8 mouse cellular contexts compared by ENCODE assay signal in the genomic region with DNA sequence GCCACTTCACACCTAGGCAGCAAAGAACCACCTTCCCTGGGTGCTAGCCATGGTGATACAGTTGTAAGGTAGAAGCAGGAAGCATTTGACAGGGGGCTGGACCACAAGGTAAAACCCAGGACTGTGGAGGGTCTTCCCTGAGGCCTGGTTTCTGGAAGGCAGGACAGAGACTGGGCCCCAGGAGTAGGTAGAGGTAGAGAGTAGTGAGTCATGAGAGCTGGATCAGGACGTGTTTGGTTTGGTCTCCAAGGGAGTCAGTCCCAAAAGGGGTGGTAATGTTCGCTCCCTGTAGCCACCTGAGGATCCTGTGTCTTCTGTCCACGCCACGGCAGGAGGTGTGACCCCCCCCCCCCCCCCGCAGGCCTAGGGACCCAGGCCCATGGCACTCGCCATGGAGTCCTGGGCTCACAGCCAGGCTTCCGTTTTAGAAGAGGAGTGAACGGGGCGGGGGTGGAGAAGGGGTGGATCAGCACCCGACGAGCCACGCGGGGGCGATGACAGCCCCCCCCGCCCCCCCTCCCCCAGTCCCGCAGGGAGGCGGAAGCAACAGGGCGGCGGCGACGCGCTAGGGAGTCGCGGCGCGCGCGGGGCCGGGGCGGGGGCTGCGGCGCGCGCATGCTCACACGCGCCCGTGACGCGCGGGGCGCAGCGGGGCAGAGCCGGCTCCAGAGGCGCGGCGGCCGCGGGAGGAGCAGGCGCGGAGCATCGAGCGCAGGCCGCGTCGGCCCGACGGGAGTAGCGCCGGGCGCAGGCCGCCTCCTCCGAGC. TPM values are rescaled to one million over a fixed set of nuclear protein-coding genes. Genes with fewer than 3 reads are reported as not detected.
DNase-seq lines count a peak whose midpoint lies in the region; ATAC-seq and TF ChIP-seq lines count a peak whose summit lies in the region.

A gene (plus strand): TSS at position 624 of the 767 bp plus-strand sequence.

- peaks cover 25% of the 10 kb centered on the region for H3K27me3 ChIP-seq in limb, embryonic 10.5 days (ENCODE audit: low read depth, poor library complexity, severe bottlenecking)
- no peaks in the 10 kb centered on the region; the same call in 1 of the 2 replicates for H3K27me3 ChIP-seq in midbrain, embryonic 11.5 days (ENCODE audit: control insufficient read depth, insufficient read depth, low read length)
- peaks cover 5% of the 10 kb centered on the region; the same call in 1 of the 2 replicates for H3K27me3 ChIP-seq in small intestine, adult 2 months (ENCODE audit: control insufficient read depth, insufficient read depth, low read length)

- peak within 1 kb of the TSS; percentile 77 for H3K4me3 ChIP-seq in limb, embryonic 10.5 days
- H3K4me3 ChIP-seq in midbrain, embryonic 11.5 days (ENCODE audit: low read depth, low read length): peak within 1 kb of the TSS; percentile 86
- peak within 1 kb of the TSS; percentile 72 for H3K4me3 ChIP-seq in small intestine, adult 2 months (ENCODE audit: low read depth, low read length)

- H3K4me2 ChIP-seq in midbrain, embryonic 11.5 days: peak within 1 kb of the TSS; percentile 69

- peak within 1 kb of the TSS; percentile 86 for H3K27ac ChIP-seq in limb, embryonic 10.5 days
- H3K27ac ChIP-seq in midbrain, embryonic 11.5 days (ENCODE audit: low read depth, low read length): no peak within 1 kb of the TSS
- H3K27ac ChIP-seq in small intestine, adult 2 months (ENCODE audit: insufficient read depth, low read depth, low read length): no peak within 1 kb of the TSS

- ATAC-seq in midbrain, embryonic 11.5 days (ENCODE audit: low FRiP score): peak; percentile 89

- peak within 1 kb of the TSS; percentile 90 for H3K9ac ChIP-seq in midbrain, embryonic 11.5 days (ENCODE audit: low read length)

- no peak for TF ChIP-seq CTCF in small intestine, adult 2 months (IDR thresholded peaks at IDR 0.05; ENCODE audit: extremely low read depth, insufficient read length, insufficient replicate concordance, low read depth, low read length)

- 6% methylated on average over 62 of the region's 62 CpGs for WGBS in limb, embryonic 10.5 days
- WGBS in midbrain, embryonic 11.5 days: 2% methylated on average over 28 of the region's 62 CpGs
- WGBS in small intestine, adult 2 months: 6% methylated on average over 62 of the region's 62 CpGs

- no peaks in the 10 kb centered on the region for H3K9me3 ChIP-seq in limb, embryonic 10.5 days (replicated peaks)
- no peaks in the 10 kb centered on the region for H3K9me3 ChIP-seq in midbrain, embryonic 11.5 days (ENCODE audit: control insufficient read depth, low read length)

- DNase-seq in layer of hippocampus, adult 11-12 months (ENCODE audit: low spot score): peak; percentile 71
- DNase-seq in layer of hippocampus, adult 9-10 months (ENCODE audit: low spot score): no peak
- peak; percentile 50 for DNase-seq in embryo, embryonic 11.5 days (ENCODE audit: low read depth, low spot score)
- DNase-seq in heart, adult 11 months: peak; percentile 98
- peak; percentile 56 for DNase-seq in kidney, adult 11 months
- DNase-seq in limb, embryonic 10.5 days (ENCODE audit: low spot score): peak; percentile 70
- DNase-seq in midbrain, embryonic 11.5 days (ENCODE audit: low spot score, missing footprints): peak; percentile 94

- peaks cover 37% of the 10 kb centered on the region for H3K4me1 ChIP-seq in limb, embryonic 10.5 days
- no peaks in the 10 kb centered on the region; the same call in 1 of the 2 replicates for H3K4me1 ChIP-seq in midbrain, embryonic 11.5 days (ENCODE audit: control insufficient read depth, insufficient read depth, low read length)
- H3K4me1 ChIP-seq in small intestine, adult 2 months (ENCODE audit: control insufficient read depth, insufficient read depth, insufficient read length, low read length): no peaks in the 10 kb centered on the region

- H3K36me3 ChIP-seq in limb, embryonic 10.5 days: no peaks in the 10 kb centered on the region
- H3K36me3 ChIP-seq in midbrain, embryonic 11.5 days (ENCODE audit: control insufficient read depth, insufficient read depth, low read length): no peaks in the 10 kb centered on the region
- H3K36me3 ChIP-seq in small intestine, adult 2 months (ENCODE audit: control insufficient read depth, insufficient read depth, low read length): no peaks in the 10 kb centered on the region

- peak; percentile 18; the same call in 1 of the 2 replicates for TF ChIP-seq POLR2A in small intestine, adult 2 months (IDR thresholded peaks at IDR 0.05; ENCODE audit: low read depth, low read length)

RNA-seq across cellular contexts. Expression of the gene that starts here (rescaled TPM):
- polyA plus RNA-seq in limb, embryonic 10.5 days (2016; fragmentation: Nextera tagmentation; extraction: Ambion mirVana): 7.9 and 10.8 TPM in 2 replicates
- polyA plus RNA-seq in midbrain, embryonic 11.5 days (2014; fragmentation: Nextera tagmentation; extraction: Ambion mirVana): 8.9 and 10.0 TPM in 2 replicates
- 8.7 and 12.8 TPM in 2 replicates for polyA plus RNA-seq in small intestine, adult 2 months (2012; rRNA removed)
